Mouse (Mus musculus) megakaryocyte-erythroid progenitor cell, adult 5-6 weeks (primary cell): ENCODE results near the gene Tmem251. TPM values are rescaled to one million over a fixed set of nuclear protein-coding genes. Genes with fewer than 3 reads are reported as not detected.
A peak's percentile ranks its signal among the peaks of the same experiment; 100 is the strongest.

Experiments used
- ATAC-seq: replicated peaks from 2 replicates; pipeline ENCODE4 v1.8.0; 2016; ENCODE audit warnings: mild to moderate bottlenecking, inconsistent platforms; ENCODE audit not compliant: severe bottlenecking, poor library complexity, low FRiP score, low TSS enrichment
- total RNA-seq, 2 experiments: library from RNA; stranded (forward) in 1 of 2; stranded (reverse) in 1 of 2; fragments of 200-1000, 215-1000 nt in 1 of 2; fragments of >200 nt in 1 of 2; fragmentation: Nextera tagmentation in 1 of 2; gene quantifications; 2 replicates each; pipeline ENCODE4 v1.2.3; 2014 to 2017

Tmem251 gene
- total RNA-seq, 2 experiments from 2014 or later = 10.8 to 13.8 TPM

- no peak for ATAC-seq
Observed at GRCm38 (mm10) chr12:102706833-102707463, 36.6 kb upstream of the Tmem251 start.

- no peak for ATAC-seq
Observed at GRCm38 (mm10) chr12:102708220-102708619, 35.3 kb upstream of the Tmem251 start.

GRCm38 (mm10) chr12:102709896-102710295 is 33.7 kb upstream of the Tmem251 start:
- ATAC-seq = no peak

GRCm38 (mm10) chr12:102710851-102711375 is 32.6 kb upstream of the Tmem251 start:
- ATAC-seq = no peak

- ATAC-seq = 0 out of 2 replicates have a peak, but pooled peaks have one; percentile 34
Observed at GRCm38 (mm10) chr12:102713153-102713865, 30.3 kb upstream of the Tmem251 start.

- no peak for ATAC-seq
Observed at GRCm38 (mm10) chr12:102714116-102714515, 29.4 kb upstream of the Tmem251 start.

- ATAC-seq = peak; percentile 59
Observed at GRCm38 (mm10) chr12:102714654-102715395, 28.7 kb upstream of the Tmem251 start.

- peak; percentile 66; the same call in 1 of the 2 replicates for ATAC-seq
Observed at GRCm38 (mm10) chr12:102719552-102720315, 23.8 kb upstream of the Tmem251 start.

GRCm38 (mm10) chr12:102722451-102722850 is 21.1 kb upstream of the Tmem251 start:
- ATAC-seq = no peak

- no peak for ATAC-seq
Observed at GRCm38 (mm10) chr12:102722966-102723365, 20.6 kb upstream of the Tmem251 start.

- no peak for ATAC-seq
Observed at GRCm38 (mm10) chr12:102723861-102724260, 19.7 kb upstream of the Tmem251 start.

GRCm38 (mm10) chr12:102725146-102725545 is 18.4 kb upstream of the Tmem251 start:
- ATAC-seq = no peak

GRCm38 (mm10) chr12:102725761-102726175 is 17.8 kb upstream of the Tmem251 start:
- ATAC-seq = no peak

GRCm38 (mm10) chr12:102729855-102730797 is 13.4 kb upstream of the Tmem251 start:
- peak; percentile 63 for ATAC-seq

GRCm38 (mm10) chr12:102730798-102731619 is 12.6 kb upstream of the Tmem251 start:
- ATAC-seq = no peak

- ATAC-seq = peak; percentile 80
Observed at GRCm38 (mm10) chr12:102733381-102733780, 10.2 kb upstream of the Tmem251 start.

GRCm38 (mm10) chr12:102739096-102739495 is 4.5 kb upstream of the Tmem251 start:
- ATAC-seq = no peak
